Mouse (Mus musculus) CH12F3 (cell line): Measurements from ENCODE around the gene Ppp1r14a.

ENCODE experiments used
- in situ Hi-C: fragments of 300-500 bp; cut with MboI; formaldehyde crosslinking; loops from 2 replicates; pipeline ENCODE4 v1.14.3; 2020; ENCODE audit warnings: low sequenced_read_pairs

Ppp1r14a gene

GRCm38 (mm10) chr7:29327087-29327486, 38.0 kb downstream of the Ppp1r14a start:
- in situ Hi-C loops = no loop called here

GRCm38 (mm10) chr7:29328984-29329383, 39.9 kb downstream of the Ppp1r14a start:
- in situ Hi-C loops = no loop called here

- in situ Hi-C loops = no loop called here
Measured at GRCm38 (mm10) chr7:29334156-29334555, 45.0 kb downstream of the Ppp1r14a start.

- in situ Hi-C loops = no loop called here
Measured at GRCm38 (mm10) chr7:29335276-29335675, 46.2 kb downstream of the Ppp1r14a start.

- in situ Hi-C loops = no loop called here
Measured at GRCm38 (mm10) chr7:29335841-29336671, 46.9 kb downstream of the Ppp1r14a start.

- in situ Hi-C loops = no loop called here
Measured at GRCm38 (mm10) chr7:29336795-29337319, 47.7 kb downstream of the Ppp1r14a start.

GRCm38 (mm10) chr7:29337766-29338165, 48.7 kb downstream of the Ppp1r14a start:
- in situ Hi-C loops = no loop called here

GRCm38 (mm10) chr7:29338351-29338919, 49.3 kb downstream of the Ppp1r14a start:
- in situ Hi-C loops = no loop called here

- in situ Hi-C loops = no loop called here
Measured at GRCm38 (mm10) chr7:29338984-29339679, 50.0 kb downstream of the Ppp1r14a start.

GRCm38 (mm10) chr7:29340247-29340646, 51.1 kb downstream of the Ppp1r14a start:
- in situ Hi-C loops = no loop called here

- in situ Hi-C loops = no loop called here
Measured at GRCm38 (mm10) chr7:29340838-29341237, 51.7 kb downstream of the Ppp1r14a start.

- in situ Hi-C loops = no loop called here
Measured at GRCm38 (mm10) chr7:29341722-29342121, 52.6 kb downstream of the Ppp1r14a start.

GRCm38 (mm10) chr7:29342489-29343092, 53.5 kb downstream of the Ppp1r14a start:
- in situ Hi-C loops = no loop called here
